Mouse (Mus musculus): ENCODE measurements at regions not wholly inside any gene's neighbourhood (a gene's known extent, or its start where the extent isn't known, plus 50 kb on each side); places are given as distances from the start of the nearest gene placed in this dataset.

GRCm38 (mm10) chr12:9655794-9656193 is 85.9 kb downstream of the Osr1 start:
- TF ChIP-seq POLR2A (IDR thresholded peaks at IDR 0.05; ENCODE audit: control insufficient read depth in 1 of 2, insufficient read depth in 1 of 2, low read depth in 1 of 2, low read length in 2 of 2, poor library complexity in 1 of 2), result no peak
- TF ChIP-seq HCFC1 (IDR thresholded peaks at IDR 0.05; ENCODE audit: low read depth, low read length), result no peak
- TF ChIP-seq JUND (IDR thresholded peaks at IDR 0.05; ENCODE audit: low read depth, low read length), result no peak
- TF ChIP-seq GATA1 (IDR thresholded peaks at IDR 0.05; ENCODE audit: low read depth, low read length), result no peak
- no peak for TF ChIP-seq ZC3H11A (IDR thresholded peaks at IDR 0.05; ENCODE audit: low read depth, low read length)
- TF ChIP-seq RCOR1 (IDR thresholded peaks at IDR 0.05; ENCODE audit: low read depth, low read length), result no peak

Measured in MEL (cell line).